Mouse (Mus musculus) stomach, embryonic 14.5 days (tissue): ENCODE results near the gene Reln. TPM values are rescaled to one million over a fixed set of nuclear protein-coding genes. Genes with fewer than 3 reads are reported as not detected.

Experiments
- ATAC-seq: fragments of 200-750 bp; cut with Nextera tagmentation; 2 replicates; pipeline ENCODE4 v1.8.0; 2017; ENCODE audit warnings: low read depth, moderate TSS enrichment; ENCODE audit not compliant: insufficient number of reproducible peaks, insufficient read depth, low FRiP score
- H3K27ac ChIP-seq: fragments of 300-500 bp; sonication (generic); 2 replicates; pipeline ENCODE4 v1.5.1; 2014; ENCODE audit warnings: mild to moderate bottlenecking, low read length, moderate library complexity, mixed read lengths
- H3K27me3 ChIP-seq: fragments of 300-500 bp; sonication (generic); 2 replicates; pipeline ENCODE4 v1.6.1; 2014; ENCODE audit warnings: low read length, control low read depth, mixed read lengths; ENCODE audit not compliant: control insufficient read depth, insufficient read depth
- H3K36me3 ChIP-seq: fragments of 300-500 bp; sonication (generic); 2 replicates; pipeline ENCODE4 v1.6.1; 2014; ENCODE audit warnings: mild to moderate bottlenecking, control low read depth, low read length, moderate library complexity, mixed read lengths; ENCODE audit not compliant: control insufficient read depth, insufficient read depth
- H3K4me1 ChIP-seq: fragments of 300-500 bp; sonication (generic); 2 replicates; pipeline ENCODE4 v1.6.1; 2014; ENCODE audit warnings: low read length, control low read depth, mixed read lengths; ENCODE audit not compliant: control insufficient read depth, insufficient read depth
- H3K4me2 ChIP-seq: fragments of 300-500 bp; sonication (generic); replicated peaks from 2 replicates; pipeline ENCODE4 v1.6.1; 2014; ENCODE audit warnings: low read depth, low read length, control low read depth
- H3K4me3 ChIP-seq: fragments of 300-500 bp; sonication (generic); 2 replicates; pipeline ENCODE4 v1.5.1; 2014; ENCODE audit warnings: low read depth, low read length, control low read depth
- H3K9ac ChIP-seq: fragments of 300-500 bp; sonication (generic); replicated peaks from 2 replicates; pipeline ENCODE4 v1.6.1; 2014; ENCODE audit warnings: low read depth, mild to moderate bottlenecking, control low read depth, low read length, moderate library complexity, mixed read lengths
- H3K9me3 ChIP-seq: fragments of 300-500 bp; sonication (generic); 2 replicates; pipeline ENCODE4 v1.6.1; 2016; ENCODE audit warnings: low read depth, low read length, control low read depth; ENCODE audit not compliant: control insufficient read depth
- WGBS: fragments of 180-500 bp; shearing (Covaris S2); extraction: QIAGEN DNeasy Blood & Tissue Kit; methylation state at CpG from one replicate; pipeline ENCODE4 v1.1.7; 2014; 5-methylcytosine and 5-hydroxymethylcytosine counted together
- polyA plus RNA-seq: library from polyadenylated mRNA; unstranded; fragments of >200 nt; fragmentation: Nextera tagmentation; extraction: Ambion mirVana; gene quantifications from 2 replicates; pipeline ENCODE4 v1.2.1, GENCODE M21; 2014

Reln gene
- polyA plus RNA-seq, 1 experiment from 2014 or later = 5.2 TPM

- ATAC-seq = no peak
- H3K27ac ChIP-seq = no peak overlapping the region
- no peaks in the 10 kb centered on the region for H3K4me1 ChIP-seq
- H3K9me3 ChIP-seq = no peaks in the 10 kb centered on the region
- no peaks in the 10 kb centered on the region for H3K27me3 ChIP-seq
- 83% methylated on average over 6 of the region's 6 CpGs for WGBS
- H3K4me3 ChIP-seq = no peak overlapping the region
- no peaks in the 10 kb centered on the region for H3K36me3 ChIP-seq
- no peak overlapping the region for H3K9ac ChIP-seq
- no peak overlapping the region for H3K4me2 ChIP-seq
Measured at GRCm38 (mm10) chr5:22266489-22267301, 77.8 kb downstream of the Reln start.

GRCm38 (mm10) chr5:22262351-22262765 is 82.1 kb downstream of the Reln start:
- Histone ChIP-seq H3K4me2 (no peak overlapping the region), H3K4me1 (0 out of 2 replicates have a peak, but pooled peaks cover 2% of the 10 kb centered on the region), H3K4me3 (no peak overlapping the region), H3K9ac (no peak overlapping the region), H3K36me3 (no peaks in the 10 kb centered on the region), H3K9me3 (no peaks in the 10 kb centered on the region), H3K27ac (no peak overlapping the region), H3K27me3 (no peaks in the 10 kb centered on the region)
- no peak for ATAC-seq
- WGBS = 70% methylated on average over 3 of the region's 3 CpGs

- H3K36me3 ChIP-seq = no peaks in the 10 kb centered on the region
- no peak for ATAC-seq
- H3K4me2 ChIP-seq = no peak overlapping the region
- H3K9ac ChIP-seq = no peak overlapping the region
- H3K27me3 ChIP-seq = no peaks in the 10 kb centered on the region
- H3K27ac ChIP-seq = no peak overlapping the region
- WGBS = 81% methylated on average over 3 of the region's 3 CpGs
- H3K4me3 ChIP-seq = no peak overlapping the region
- H3K9me3 ChIP-seq = no peaks in the 10 kb centered on the region
- no peaks in the 10 kb centered on the region for H3K4me1 ChIP-seq
Measured at GRCm38 (mm10) chr5:22255346-22255745, 89.2 kb downstream of the Reln start.

GRCm38 (mm10) chr5:22253910-22254309 is 90.6 kb downstream of the Reln start:
- Histone ChIP-seq H3K4me1 (no peaks in the 10 kb centered on the region), H3K27me3 (no peaks in the 10 kb centered on the region), H3K9me3 (no peaks in the 10 kb centered on the region), H3K9ac (no peak overlapping the region), H3K4me2 (no peak overlapping the region), H3K4me3 (no peak overlapping the region), H3K36me3 (no peaks in the 10 kb centered on the region), H3K27ac (no peak overlapping the region)
- WGBS = 77% methylated on average over 3 of the region's 3 CpGs
- ATAC-seq = no peak

- Histone ChIP-seq H3K4me1 (no peaks in the 10 kb centered on the region), H3K9me3 (no peaks in the 10 kb centered on the region), H3K9ac (no peak overlapping the region), H3K4me3 (no peak overlapping the region), H3K4me2 (no peak overlapping the region), H3K36me3 (no peaks in the 10 kb centered on the region), H3K27me3 (no peaks in the 10 kb centered on the region), H3K27ac (no peak overlapping the region)
- WGBS = 87% methylated on average over 6 of the region's 6 CpGs
- no peak for ATAC-seq
Measured at GRCm38 (mm10) chr5:22253318-22253717, 91.2 kb downstream of the Reln start.

GRCm38 (mm10) chr5:22247850-22248249 is 96.7 kb downstream of the Reln start:
- Histone ChIP-seq H3K4me3 (no peak overlapping the region), H3K9ac (no peak overlapping the region), H3K36me3 (no peaks in the 10 kb centered on the region), H3K27me3 (no peaks in the 10 kb centered on the region), H3K4me1 (no peaks in the 10 kb centered on the region), H3K4me2 (no peak overlapping the region), H3K9me3 (no peaks in the 10 kb centered on the region), H3K27ac (no peak overlapping the region)
- WGBS = 82% methylated on average over 6 of the region's 6 CpGs
- ATAC-seq = no peak

- no peaks in the 10 kb centered on the region for H3K4me1 ChIP-seq
- 77% methylated on average over 1 of the region's 1 CpGs for WGBS
Measured at GRCm38 (mm10) chr5:22245056-22245455, 99.4 kb downstream of the Reln start.

GRCm38 (mm10) chr5:22243538-22243937 is 101.0 kb downstream of the Reln start:
- no peaks in the 10 kb centered on the region for H3K27me3 ChIP-seq
- no peak overlapping the region for H3K4me3 ChIP-seq
- no peaks in the 10 kb centered on the region for H3K9me3 ChIP-seq
- H3K4me2 ChIP-seq = no peak overlapping the region
- ATAC-seq = no peak
- H3K36me3 ChIP-seq = no peaks in the 10 kb centered on the region
- H3K4me1 ChIP-seq = no peaks in the 10 kb centered on the region
- 82% methylated on average over 2 of the region's 2 CpGs for WGBS
- H3K27ac ChIP-seq = no peak overlapping the region
- H3K9ac ChIP-seq = no peak overlapping the region

More at GRCm38 (mm10) chr5:22245056-22245455, 99.4 kb downstream of the Reln start:
- H3K9ac ChIP-seq = no peak overlapping the region
- no peaks in the 10 kb centered on the region for H3K9me3 ChIP-seq
- H3K27me3 ChIP-seq = no peaks in the 10 kb centered on the region
- ATAC-seq = no peak
- H3K27ac ChIP-seq = no peak overlapping the region
- H3K36me3 ChIP-seq = no peaks in the 10 kb centered on the region
- H3K4me3 ChIP-seq = no peak overlapping the region
- H3K4me2 ChIP-seq = no peak overlapping the region

- Histone ChIP-seq H3K9ac (no peak overlapping the region), H3K27me3 (no peaks in the 10 kb centered on the region), H3K4me1 (no peaks in the 10 kb centered on the region), H3K27ac (no peak overlapping the region), H3K4me3 (no peak overlapping the region), H3K36me3 (no peaks in the 10 kb centered on the region), H3K9me3 (no peaks in the 10 kb centered on the region), H3K4me2 (no peak overlapping the region)
- WGBS = 76% methylated on average over 4 of the region's 4 CpGs
- ATAC-seq = no peak
Measured at GRCm38 (mm10) chr5:22241560-22241959, 102.9 kb downstream of the Reln start.
